Mouse (Mus musculus) erythroblast, embryonic 14.5 days (primary cell): ENCODE measurements around the gene Cbx2.

Source experiments
- GATA1 ChIP-seq: IDR thresholded peaks from 2 replicates; pipeline ENCODE4 v1.6.1; 2012; ENCODE audit warnings: low read length, inconsistent platforms, mixed read lengths
- TAL1 ChIP-seq: IDR thresholded peaks from 3 replicates; pipeline ENCODE4 v1.6.1; 2012; ENCODE audit warnings: low read length, inconsistent platforms, mixed read lengths

DNA sequence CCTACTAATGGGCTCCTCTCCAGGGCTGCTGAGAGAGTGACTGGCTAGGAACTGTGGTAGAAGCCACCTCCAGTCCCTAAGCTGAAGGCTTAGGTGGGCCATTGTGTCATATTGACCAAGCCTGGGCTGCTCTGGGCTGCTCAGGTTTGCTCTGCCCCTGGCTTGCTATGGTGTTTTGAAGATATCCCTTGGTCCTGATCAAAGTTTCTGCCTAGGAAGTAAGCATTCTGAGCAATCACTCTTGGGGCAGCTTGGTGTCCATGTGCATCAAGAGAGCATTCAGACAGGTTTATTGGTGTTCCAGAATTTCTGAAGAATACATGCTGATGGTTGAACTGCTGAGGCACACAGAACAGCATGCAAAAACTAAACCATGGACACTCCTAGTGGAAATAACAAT lies 28.7 kb downstream of the Cbx2 start:
- TF ChIP-seq GATA1, result no peak
- TF ChIP-seq TAL1, result no peak
